Mouse (Mus musculus) liver, postnatal 0 days (tissue): ENCODE results near the gene Adgrl2.

Experiments
- CTCF ChIP-seq: sonication (generic); IDR thresholded peaks from 2 replicates; pipeline ENCODE4 v1.5.1; 2016; ENCODE audit warnings: antibody characterized with exemption, low read depth
- EP300 ChIP-seq: IDR thresholded peaks from 2 replicates; pipeline ENCODE4 v1.6.1; 2016; ENCODE audit warnings: antibody characterized with exemption, low read depth, mild to moderate bottlenecking

GRCm38 (mm10) chr3:148907873-148908272, 82.5 kb downstream of the Adgrl2 start:
- TF ChIP-seq CTCF (no peak), EP300 (no peak)
